9 mouse cellular contexts compared by ENCODE assay signal in genomic region chr17:34699575-34700408, GRCm38 (mm10). TPM values are rescaled to one million over a fixed set of nuclear protein-coding genes. Genes with fewer than 3 reads are reported as not detected.
A peak's percentile ranks its signal among the peaks of the same experiment; 100 is the strongest.
DNase-seq lines count a peak whose midpoint lies in the region; ATAC-seq and TF ChIP-seq lines count a peak whose summit lies in the region.
"Had no signal": no experiment of that assay in that cellular context is flagged by ENCODE, and none has a peak within 500 bp of the region (broad histone marks: within the 10 kb centered on the region; RNA-seq: fewer than 3 reads in every experiment).

No protein-coding gene starts in this region.

- WGBS in forebrain, embryonic 12.5 days, result 63% methylated on average over 14 of the region's 14 CpGs
- 68% methylated on average over 14 of the region's 14 CpGs for WGBS in forebrain, embryonic 11.5 days
- 40% methylated on average over 12 of the region's 14 CpGs for WGBS in midbrain, embryonic 16.5 days
- WGBS in intestine, postnatal 0 days, result 55% methylated on average over 14 of the region's 14 CpGs

- no peaks in the 10 kb centered on the region for H3K27me3 ChIP-seq in forebrain, embryonic 12.5 days
- H3K27me3 ChIP-seq in forebrain, embryonic 11.5 days (ENCODE audit: control insufficient read depth, insufficient read depth, low read length), result no peaks in the 10 kb centered on the region
- no peaks in the 10 kb centered on the region for H3K27me3 ChIP-seq in midbrain, embryonic 16.5 days (ENCODE audit: control insufficient read depth, insufficient read depth, low read depth, low read length)
- H3K27me3 ChIP-seq in intestine, postnatal 0 days (replicated peaks; ENCODE audit: control insufficient read depth, insufficient read depth, low read length), result no peaks in the 10 kb centered on the region

- ATAC-seq in forebrain, embryonic 12.5 days (ENCODE audit: low FRiP score), result no peak
- no peak for ATAC-seq in forebrain, embryonic 11.5 days (replicated peaks; ENCODE audit: low FRiP score)
- peak; percentile 91 for ATAC-seq in frontal cortex, adult (ENCODE audit: low TSS enrichment)
- ATAC-seq in midbrain, embryonic 16.5 days, result peak; percentile 64
- ATAC-seq in intestine, postnatal 0 days, result no peak

- H3K27ac ChIP-seq in forebrain, embryonic 12.5 days, result peak overlapping the region; percentile 42; the same call in 1 of the 2 replicates
- no peak overlapping the region for H3K27ac ChIP-seq in forebrain, embryonic 11.5 days (ENCODE audit: low read depth, low read length)
- H3K27ac ChIP-seq in midbrain, embryonic 16.5 days (ENCODE audit: low read length), result peak overlapping the region; percentile 40
- no peak overlapping the region for H3K27ac ChIP-seq in intestine, postnatal 0 days (ENCODE audit: low read depth, low read length)

- no peaks in the 10 kb centered on the region for H3K9me3 ChIP-seq in forebrain, embryonic 12.5 days
- H3K9me3 ChIP-seq in forebrain, embryonic 11.5 days (ENCODE audit: control insufficient read depth, low read length), result no peaks in the 10 kb centered on the region
- no peaks in the 10 kb centered on the region for H3K9me3 ChIP-seq in midbrain, embryonic 16.5 days (replicated peaks; ENCODE audit: control insufficient read depth, low read length, poor library complexity, severe bottlenecking)
- no peaks in the 10 kb centered on the region for H3K9me3 ChIP-seq in intestine, postnatal 0 days (ENCODE audit: control insufficient read depth)

- H3K9ac ChIP-seq in forebrain, embryonic 12.5 days, result no peak overlapping the region
- H3K9ac ChIP-seq in forebrain, embryonic 11.5 days (ENCODE audit: low read length), result no peak overlapping the region; the same call in 1 of the 2 replicates
- no peak overlapping the region for H3K9ac ChIP-seq in midbrain, embryonic 16.5 days (ENCODE audit: low read depth, low read length)
- no peak overlapping the region for H3K9ac ChIP-seq in intestine, postnatal 0 days (ENCODE audit: low read depth, low read length)

- no peak for DNase-seq in forebrain, embryonic 11.5 days (ENCODE audit: low spot score)
- peak; percentile 47 to 48 for DNase-seq in layer of hippocampus, postnatal 25 days (ENCODE audit: extremely low spot score in 1 of 2, low spot score in 1 of 2)
- no peak for DNase-seq in adrenal gland, postnatal 25 days
- DNase-seq in spleen, postnatal 4 days (ENCODE audit: low spot score in 2 of 2), result no peak
- DNase-seq: kidney, adult 18-20 months had no signal

- H3K4me1 ChIP-seq in forebrain, embryonic 12.5 days, result peaks cover 9% of the 10 kb centered on the region
- H3K4me1 ChIP-seq in forebrain, embryonic 11.5 days (replicated peaks; ENCODE audit: control insufficient read depth, insufficient read depth, low read length), result no peaks in the 10 kb centered on the region
- H3K4me1 ChIP-seq in midbrain, embryonic 16.5 days (ENCODE audit: control insufficient read depth, insufficient read depth, low read length), result peaks cover 4% of the 10 kb centered on the region; the same call in 1 of the 2 replicates
- H3K4me1 ChIP-seq in intestine, postnatal 0 days (replicated peaks; ENCODE audit: control insufficient read depth, insufficient read depth, low read length), result no peaks in the 10 kb centered on the region

- no peak overlapping the region for H3K4me2 ChIP-seq in forebrain, embryonic 12.5 days
- no peak overlapping the region for H3K4me2 ChIP-seq in forebrain, embryonic 11.5 days (ENCODE audit: low read depth, low read length, severe bottlenecking)
- no peak overlapping the region for H3K4me2 ChIP-seq in midbrain, embryonic 16.5 days (ENCODE audit: low read length)
- no peak overlapping the region for H3K4me2 ChIP-seq in intestine, postnatal 0 days (replicated peaks; ENCODE audit: low read depth)

- no peaks in the 10 kb centered on the region for H3K36me3 ChIP-seq in forebrain, embryonic 12.5 days (replicated peaks)
- H3K36me3 ChIP-seq in forebrain, embryonic 11.5 days (ENCODE audit: control insufficient read depth, insufficient read depth, low read length), result no peaks in the 10 kb centered on the region
- no peaks in the 10 kb centered on the region for H3K36me3 ChIP-seq in midbrain, embryonic 16.5 days (ENCODE audit: control insufficient read depth, insufficient read depth, low read length)
- H3K36me3 ChIP-seq in intestine, postnatal 0 days (ENCODE audit: control insufficient read depth, insufficient read depth), result no peaks in the 10 kb centered on the region; the same call in 1 of the 2 replicates

- H3K4me3 ChIP-seq in forebrain, embryonic 12.5 days (replicated peaks), result no peak overlapping the region
- no peak overlapping the region for H3K4me3 ChIP-seq in forebrain, embryonic 11.5 days (ENCODE audit: low read depth, low read length)
- H3K4me3 ChIP-seq in midbrain, embryonic 16.5 days (ENCODE audit: low read depth, low read length), result no peak overlapping the region
- no peak overlapping the region for H3K4me3 ChIP-seq in intestine, postnatal 0 days (ENCODE audit: low read depth, low read length)

- TF ChIP-seq CTCF in intestine, postnatal 0 days (IDR thresholded peaks at IDR 0.05; ENCODE audit: low read depth), result no peak

RNA-seq across cellular contexts. Expression of gene Tnxb, which starts 29.5 kb away (rescaled TPM):
- 0.03 and 0.04 TPM in 2 replicates for polyA plus RNA-seq in forebrain, embryonic 12.5 days (2016; fragmentation: Nextera tagmentation; extraction: Ambion mirVana)
- polyA plus RNA-seq in forebrain, embryonic 11.5 days (2014; fragmentation: Nextera tagmentation; extraction: Ambion mirVana), result 0.03 TPM in 1 of 2 replicates, not detected in the other
- total RNA-seq in layer of hippocampus, postnatal 25 days (2021), result 1 to 10 TPM; 7.1 to 9.0 TPM
- 0.14 and 0.15 TPM in 2 replicates for polyA plus RNA-seq in midbrain, embryonic 16.5 days (2015; fragmentation: Nextera tagmentation; extraction: Ambion mirVana)
- polyA plus RNA-seq in intestine, postnatal 0 days (2015; fragmentation: Nextera tagmentation; extraction: Ambion mirVana), result 1.4 and 1.9 TPM in 2 replicates
- 23.7 and 25.4 TPM in 2 replicates for total RNA-seq in adrenal gland, postnatal 25 days (2021)

RNA-seq across cellular contexts. Expression of gene C4b, which starts 43.9 kb away (rescaled TPM):
- not detected in 2 replicates for polyA plus RNA-seq in forebrain, embryonic 12.5 days (2016; fragmentation: Nextera tagmentation; extraction: Ambion mirVana)
- 0.05 TPM in 1 of 2 replicates, not detected in the other for polyA plus RNA-seq in forebrain, embryonic 11.5 days (2014; fragmentation: Nextera tagmentation; extraction: Ambion mirVana)
- total RNA-seq in layer of hippocampus, postnatal 25 days (2021), result 10 to 100 TPM; 16.5 to 17.5 TPM
- 0.27 and 0.39 TPM in 2 replicates for polyA plus RNA-seq in midbrain, embryonic 16.5 days (2015; fragmentation: Nextera tagmentation; extraction: Ambion mirVana)
- 1.2 and 1.6 TPM in 2 replicates for polyA plus RNA-seq in intestine, postnatal 0 days (2015; fragmentation: Nextera tagmentation; extraction: Ambion mirVana)
- 134 and 138 TPM in 2 replicates for total RNA-seq in adrenal gland, postnatal 25 days (2021)

RNA-seq across cellular contexts. Expression of gene Atf6b, which starts 52.8 kb away (rescaled TPM):
- 107 and 109 TPM in 2 replicates for polyA plus RNA-seq in forebrain, embryonic 12.5 days (2016; fragmentation: Nextera tagmentation; extraction: Ambion mirVana)
- polyA plus RNA-seq in forebrain, embryonic 11.5 days (2014; fragmentation: Nextera tagmentation; extraction: Ambion mirVana), result 79.5 and 82.9 TPM in 2 replicates
- total RNA-seq in layer of hippocampus, postnatal 25 days (2021), result 100 to 1,000 TPM in 1 of 2 experiments, 10 to 100 TPM in 1; 97.1 to 102 TPM
- polyA plus RNA-seq in midbrain, embryonic 16.5 days (2015; fragmentation: Nextera tagmentation; extraction: Ambion mirVana), result 119 and 123 TPM in 2 replicates
- 22.9 and 23.1 TPM in 2 replicates for polyA plus RNA-seq in intestine, postnatal 0 days (2015; fragmentation: Nextera tagmentation; extraction: Ambion mirVana)
- total RNA-seq in adrenal gland, postnatal 25 days (2021), result 50.4 and 52.5 TPM in 2 replicates

RNA-seq across cellular contexts. Expression of gene Fkbpl, which starts 55.2 kb away (rescaled TPM):
- polyA plus RNA-seq in forebrain, embryonic 12.5 days (2016; fragmentation: Nextera tagmentation; extraction: Ambion mirVana), result 13.9 and 14.6 TPM in 2 replicates
- polyA plus RNA-seq in forebrain, embryonic 11.5 days (2014; fragmentation: Nextera tagmentation; extraction: Ambion mirVana), result 14.5 and 18.2 TPM in 2 replicates
- total RNA-seq in layer of hippocampus, postnatal 25 days (2021), result 10 to 100 TPM; 14.1 to 14.9 TPM
- polyA plus RNA-seq in midbrain, embryonic 16.5 days (2015; fragmentation: Nextera tagmentation; extraction: Ambion mirVana), result 15.4 and 17.9 TPM in 2 replicates
- polyA plus RNA-seq in intestine, postnatal 0 days (2015; fragmentation: Nextera tagmentation; extraction: Ambion mirVana), result 8.8 and 9.2 TPM in 2 replicates
- 13.4 TPM in 2 replicates for total RNA-seq in adrenal gland, postnatal 25 days (2021)

Comparison
In these comparisons a context has a peak if more than half of its experiments do, and no peak if none do; other contexts are left out.
1. H3K27ac ChIP-seq: peak in forebrain, embryonic 12.5 days (single experiment) and midbrain, embryonic 16.5 days (single experiment); none in forebrain, embryonic 11.5 days (single experiment) and intestine, postnatal 0 days (single experiment).
2. ATAC-seq: peak in frontal cortex, adult (single experiment) and midbrain, embryonic 16.5 days (single experiment); none in forebrain, embryonic 12.5 days (single experiment), forebrain, embryonic 11.5 days (single experiment) and intestine, postnatal 0 days (single experiment).
3. DNase-seq: peak in layer of hippocampus, postnatal 25 days (2 of 2); none in forebrain, embryonic 11.5 days (single experiment), adrenal gland, postnatal 25 days (single experiment) and spleen, postnatal 4 days (0 of 2).